Mouse (Mus musculus) kidney, embryonic 14.5 days (tissue): ENCODE results near the gene Zfp771. TPM values are rescaled to one million over a fixed set of nuclear protein-coding genes. Genes with fewer than 3 reads are reported as not detected.
A peak's percentile ranks its signal among the peaks of the same experiment; 100 is the strongest.

Experiments
- ATAC-seq: fragments of 200-750 bp; cut with Nextera tagmentation; 2 replicates; pipeline ENCODE4 v1.8.0; 2017; ENCODE audit warnings: moderate number of reproducible peaks, mild to moderate bottlenecking, moderate TSS enrichment, moderate library complexity; ENCODE audit not compliant: low FRiP score, low TSS enrichment
- H3K27ac ChIP-seq: fragments of 300-500 bp; sonication (generic); 2 replicates; pipeline ENCODE4 v1.5.1; 2014; ENCODE audit warnings: low read depth, mild to moderate bottlenecking, low read length, moderate library complexity, mixed read lengths
- H3K27me3 ChIP-seq: fragments of 300-500 bp; sonication (generic); 2 replicates; pipeline ENCODE4 v1.6.1; 2014; ENCODE audit warnings: mild to moderate bottlenecking, low read length; ENCODE audit not compliant: control insufficient read depth, insufficient read depth
- H3K36me3 ChIP-seq: fragments of 300-500 bp; sonication (generic); 2 replicates; pipeline ENCODE4 v1.6.1; 2014; ENCODE audit warnings: low read length, mixed read lengths; ENCODE audit not compliant: control insufficient read depth, insufficient read depth
- H3K4me1 ChIP-seq: fragments of 300-500 bp; sonication (generic); 2 replicates; pipeline ENCODE4 v1.6.1; 2014; ENCODE audit warnings: low read length, mixed read lengths; ENCODE audit not compliant: control insufficient read depth, insufficient read depth
- H3K4me2 ChIP-seq: fragments of 300-500 bp; sonication (generic); replicated peaks from 2 replicates; pipeline ENCODE4 v1.6.1; 2014; ENCODE audit warnings: low read depth, mild to moderate bottlenecking, low read length
- H3K4me3 ChIP-seq: fragments of 300-500 bp; sonication (generic); 2 replicates; pipeline ENCODE4 v1.5.1; 2014; ENCODE audit warnings: mild to moderate bottlenecking, low read length
- H3K9ac ChIP-seq: fragments of 300-500 bp; sonication (generic); 2 replicates; pipeline ENCODE4 v1.6.1; 2014; ENCODE audit warnings: low read depth, mild to moderate bottlenecking, low read length, moderate library complexity
- H3K9me3 ChIP-seq: fragments of 300-500 bp; sonication (generic); 2 replicates; pipeline ENCODE4 v1.6.1; 2016; ENCODE audit warnings: low read length; ENCODE audit not compliant: control insufficient read depth
- WGBS: fragments of 180-500 bp; shearing (Covaris S2); extraction: QIAGEN DNeasy Blood & Tissue Kit; methylation state at CpG from one replicate; pipeline ENCODE4 v1.1.7; 2014; 5-methylcytosine and 5-hydroxymethylcytosine counted together
- polyA plus RNA-seq: library from polyadenylated mRNA; unstranded; fragments of >200 nt; fragmentation: Nextera tagmentation; extraction: Ambion mirVana; gene quantifications from 2 replicates; pipeline ENCODE4 v1.2.1, GENCODE M21; 2014

Gene Zfp771
- polyA plus RNA-seq, 1 experiment from 2014 or later = 59.3 TPM

DNA sequence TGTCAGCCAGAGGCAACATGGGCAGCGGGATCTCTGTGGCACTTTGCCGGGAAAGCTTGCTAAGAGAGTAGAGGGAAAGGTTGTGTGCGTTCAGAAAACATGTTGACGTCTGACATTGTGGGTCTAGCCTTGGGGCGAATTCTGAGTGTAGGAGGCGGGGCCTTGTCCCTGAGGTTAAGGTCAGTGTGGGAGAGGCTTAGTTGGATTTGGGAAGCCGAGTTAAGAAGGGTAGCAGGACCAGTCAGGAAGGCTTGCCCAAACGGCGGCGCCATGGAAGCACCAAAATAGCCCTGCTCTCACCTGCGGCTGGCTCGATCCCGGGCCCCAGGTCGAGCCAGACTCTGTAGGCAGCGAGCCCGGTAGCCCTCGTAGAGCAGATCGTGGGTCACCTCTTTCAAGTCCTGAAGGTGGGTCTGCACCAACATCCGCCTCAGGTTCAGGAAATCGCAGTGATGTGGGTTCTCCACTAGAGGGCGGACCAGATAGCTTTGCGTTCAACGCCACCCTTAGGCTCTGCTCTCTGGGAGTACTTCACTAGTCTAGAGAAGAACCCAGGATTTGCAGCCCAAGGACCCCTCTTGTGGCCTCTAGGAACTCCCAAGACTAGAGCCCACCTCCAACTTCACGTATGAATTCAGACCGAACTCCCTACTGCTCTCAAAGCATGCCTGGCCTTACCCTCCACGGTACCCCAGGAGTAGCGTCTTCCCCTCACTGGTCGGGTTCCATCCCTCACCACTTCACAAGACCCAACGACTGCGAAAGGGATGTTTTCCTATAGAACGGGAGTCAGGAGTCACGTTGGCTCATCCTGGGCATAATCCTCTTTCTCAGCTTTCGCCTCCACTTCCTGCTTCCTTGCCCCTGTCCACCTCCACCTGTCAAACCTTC lies 28.8 kb upstream of the Zfp771 start:
- ATAC-seq = peak; percentile 44
- Histone ChIP-seq H3K9ac (no peak overlapping the region; the same call in 1 of the 2 replicates), H3K27ac (no peak overlapping the region), H3K4me3 (peak overlapping the region; percentile 19), H3K27me3 (no peaks in the 10 kb centered on the region), H3K36me3 (no peaks in the 10 kb centered on the region), H3K9me3 (no peaks in the 10 kb centered on the region), H3K4me1 (0 out of 2 replicates have a peak, but pooled peaks cover 4% of the 10 kb centered on the region), H3K4me2 (peak overlapping the region; percentile 51)
- 22% methylated on average over 33 of the region's 33 CpGs for WGBS

DNA sequence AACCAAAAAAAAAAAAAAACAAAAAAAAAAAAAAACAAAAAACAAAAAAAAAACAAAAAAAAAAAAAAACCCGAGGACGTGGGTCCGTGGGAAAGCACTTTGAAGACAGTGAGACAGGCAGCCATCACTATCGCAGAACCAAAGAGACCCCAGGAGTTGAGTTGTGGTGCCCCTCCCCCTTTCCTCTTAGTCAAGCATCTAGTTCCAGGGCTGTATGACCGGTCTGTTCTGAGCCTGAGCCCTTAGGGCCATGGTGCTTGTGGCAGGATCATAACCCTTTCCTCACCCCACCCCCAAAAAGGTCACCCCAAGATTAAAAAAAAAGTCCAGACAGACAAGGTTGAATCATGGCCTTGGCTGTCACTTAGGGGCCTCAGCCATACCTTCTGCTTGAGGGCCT lies 27.8 kb upstream of the Zfp771 start:
- Histone ChIP-seq H3K9ac (no peak overlapping the region), H3K36me3 (no peaks in the 10 kb centered on the region), H3K27ac (no peak overlapping the region), H3K27me3 (no peaks in the 10 kb centered on the region), H3K4me1 (0 out of 2 replicates have a peak, but pooled peaks cover 4% of the 10 kb centered on the region), H3K4me2 (no peak overlapping the region), H3K9me3 (no peaks in the 10 kb centered on the region), H3K4me3 (no peak overlapping the region)
- 82% methylated on average over 5 of the region's 5 CpGs for WGBS
- ATAC-seq = no peak

DNA sequence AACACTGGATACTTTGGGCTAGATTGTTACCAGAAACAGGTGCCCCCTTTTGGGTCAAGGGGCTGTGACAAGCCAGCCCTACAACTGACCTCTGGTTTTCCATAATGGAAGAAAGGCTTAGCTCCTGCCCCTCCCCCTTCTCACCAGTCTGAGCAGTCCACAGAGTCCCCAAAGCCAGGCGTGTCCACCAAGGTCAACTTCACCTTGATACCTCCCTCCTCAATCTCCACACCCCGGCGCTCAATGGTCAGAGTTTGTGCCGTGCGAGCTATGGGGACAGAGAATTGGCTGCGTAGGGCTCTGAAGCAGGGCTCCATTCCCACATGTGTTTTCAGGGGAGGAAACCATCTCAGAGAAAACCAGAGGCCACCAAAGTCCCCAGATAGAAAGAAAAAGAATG lies 26.6 kb upstream of the Zfp771 start:
- Histone ChIP-seq H3K27ac (no peak overlapping the region), H3K4me1 (0 out of 2 replicates have a peak, but pooled peaks cover 4% of the 10 kb centered on the region), H3K4me3 (no peak overlapping the region), H3K27me3 (no peaks in the 10 kb centered on the region), H3K36me3 (no peaks in the 10 kb centered on the region), H3K4me2 (no peak overlapping the region), H3K9me3 (no peaks in the 10 kb centered on the region), H3K9ac (no peak overlapping the region)
- WGBS = 88% methylated on average over 6 of the region's 6 CpGs
- no peak for ATAC-seq

GRCm38 (mm10) chr7:127217901-127218642 lies 26.0 kb upstream of the Zfp771 start:
- H3K4me3 ChIP-seq = no peak overlapping the region

GRCm38 (mm10) chr7:127218670-127219069 lies 25.4 kb upstream of the Zfp771 start:
- H3K9me3 ChIP-seq = no peaks in the 10 kb centered on the region
- H3K27ac ChIP-seq = no peak overlapping the region
- H3K4me3 ChIP-seq = no peak overlapping the region
- H3K27me3 ChIP-seq = no peaks in the 10 kb centered on the region
- H3K9ac ChIP-seq = no peak overlapping the region
- no peak for ATAC-seq
- H3K36me3 ChIP-seq = no peaks in the 10 kb centered on the region
- 96% methylated on average over 4 of the region's 4 CpGs for WGBS
- no peak overlapping the region for H3K4me2 ChIP-seq
- H3K4me1 ChIP-seq = 0 out of 2 replicates have a peak, but pooled peaks cover 4% of the 10 kb centered on the region

More at GRCm38 (mm10) chr7:127217901-127218642, 26.0 kb upstream of the Zfp771 start:
- Histone ChIP-seq H3K4me2 (no peak overlapping the region), H3K27ac (no peak overlapping the region), H3K27me3 (no peaks in the 10 kb centered on the region), H3K36me3 (no peaks in the 10 kb centered on the region), H3K4me1 (0 out of 2 replicates have a peak, but pooled peaks cover 4% of the 10 kb centered on the region), H3K9me3 (no peaks in the 10 kb centered on the region), H3K9ac (no peak overlapping the region)
- WGBS = 77% methylated on average over 10 of the region's 10 CpGs
- no peak for ATAC-seq

- ATAC-seq = no peak
- H3K36me3 ChIP-seq = no peaks in the 10 kb centered on the region
- H3K4me2 ChIP-seq = no peak overlapping the region
- no peak overlapping the region for H3K27ac ChIP-seq
- H3K9me3 ChIP-seq = no peaks in the 10 kb centered on the region
- no peak overlapping the region for H3K4me3 ChIP-seq
- no peaks in the 10 kb centered on the region for H3K4me1 ChIP-seq
- no peak overlapping the region for H3K9ac ChIP-seq
- no peaks in the 10 kb centered on the region for H3K27me3 ChIP-seq
- WGBS = 82% methylated on average over 6 of the region's 6 CpGs
These were observed 23.6 kb upstream of the Zfp771 start for GRCm38 (mm10) chr7:127220440-127220839.

DNA sequence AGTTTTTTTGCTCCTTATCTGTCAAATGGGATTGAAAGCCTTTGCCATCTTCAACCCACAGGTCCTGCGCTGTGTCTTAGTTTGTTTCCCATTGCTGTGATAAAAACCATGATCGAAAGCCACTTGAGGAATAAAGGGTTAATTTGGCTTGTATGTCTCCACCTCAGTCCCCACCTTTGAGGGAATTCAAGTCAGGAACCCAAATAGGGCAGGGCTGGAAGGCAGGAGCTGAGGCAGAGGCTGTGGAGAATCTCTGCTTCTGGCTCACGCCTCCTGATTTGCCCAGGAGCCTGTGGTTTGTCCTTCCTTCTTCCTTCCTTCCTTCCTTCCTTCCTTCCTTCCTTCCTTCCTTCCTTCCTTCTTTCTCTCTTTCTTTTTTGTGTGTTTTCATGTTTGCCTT lies 21.0 kb upstream of the Zfp771 start:
- no peaks in the 10 kb centered on the region for H3K27me3 ChIP-seq
- H3K9me3 ChIP-seq = no peaks in the 10 kb centered on the region
- 95% methylated on average over 3 of the region's 3 CpGs for WGBS
- no peak overlapping the region for H3K9ac ChIP-seq
- H3K27ac ChIP-seq = no peak overlapping the region
- H3K36me3 ChIP-seq = no peaks in the 10 kb centered on the region
- no peak overlapping the region for H3K4me3 ChIP-seq
- no peaks in the 10 kb centered on the region for H3K4me1 ChIP-seq
- no peak for ATAC-seq
- H3K4me2 ChIP-seq = no peak overlapping the region

DNA sequence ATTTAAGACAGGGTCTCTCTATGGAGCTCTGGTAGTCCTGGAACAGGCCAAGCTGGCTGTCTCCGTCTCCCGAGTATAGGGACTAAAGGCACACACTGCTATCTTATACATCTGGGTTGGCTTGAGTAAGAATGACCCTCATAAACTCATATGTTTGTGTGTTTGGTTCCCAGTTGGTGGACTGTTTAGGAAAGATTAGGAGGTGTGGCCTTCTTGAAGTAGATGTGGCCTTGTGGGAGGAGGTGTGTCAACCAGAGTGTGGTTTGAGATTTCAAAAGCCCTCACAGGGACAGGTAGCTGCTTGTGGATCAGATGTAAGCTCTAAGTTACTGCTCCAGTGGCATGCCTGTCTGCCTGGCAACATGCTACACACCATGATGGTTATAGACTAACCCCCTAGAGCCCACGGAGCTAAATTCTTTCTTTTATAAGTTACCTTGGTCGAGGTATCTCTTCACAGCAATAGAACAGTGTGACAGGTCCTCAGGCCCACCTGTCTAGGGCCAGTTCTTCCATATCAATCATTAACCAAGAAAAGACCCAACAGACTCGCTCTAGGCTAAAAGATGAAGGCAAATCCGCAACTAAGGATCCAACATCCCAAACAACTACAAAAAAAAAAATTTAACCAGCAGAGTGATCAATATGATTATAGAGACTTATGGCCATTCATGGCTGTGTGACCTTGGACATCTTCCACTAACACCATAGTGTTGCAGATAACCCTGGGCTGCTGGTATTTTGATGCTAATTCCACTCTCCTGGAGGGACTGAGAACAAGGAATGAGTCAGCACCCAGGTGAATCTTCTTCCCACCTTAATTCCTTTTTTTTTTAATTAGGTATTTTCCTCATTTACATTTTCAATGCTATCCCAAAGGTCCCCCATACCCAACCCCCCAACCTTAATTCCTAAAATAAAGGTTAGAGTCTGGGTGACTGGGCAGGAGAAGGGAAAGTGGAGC lies 20.3 kb upstream of the Zfp771 start:
- Histone ChIP-seq H3K9ac (no peak overlapping the region), H3K27me3 (no peaks in the 10 kb centered on the region), H3K36me3 (no peaks in the 10 kb centered on the region), H3K4me1 (no peaks in the 10 kb centered on the region), H3K4me3 (no peak overlapping the region), H3K4me2 (no peak overlapping the region), H3K9me3 (no peaks in the 10 kb centered on the region), H3K27ac (no peak overlapping the region)
- 84% methylated on average over 6 of the region's 6 CpGs for WGBS
- ATAC-seq = no peak
